In genomic region chr4:41665009-41665675, GRCm38 (mm10) we compare ENCODE assay signal across 9 mouse cellular contexts. TPM values are rescaled to one million over a fixed set of nuclear protein-coding genes. Genes with fewer than 3 reads are reported as not detected.
DNase-seq lines count a peak whose midpoint lies in the region; ATAC-seq lines count a peak whose summit lies in the region.
"Had no signal": no experiment of that assay in that cellular context is flagged by ENCODE, and none has a peak within 500 bp of the region (broad histone marks: within the 10 kb centered on the region; RNA-seq: fewer than 3 reads in every experiment).

No protein-coding gene starts in this region.

- peaks cover 7% of the 10 kb centered on the region; the same call in 1 of the 2 replicates for H3K4me1 ChIP-seq in megakaryocyte, embryonic 14.5 days
- peaks cover 54% of the 10 kb centered on the region for H3K4me1 ChIP-seq in kidney, embryonic 16.5 days (ENCODE audit: insufficient read depth, low read length)
- peaks cover 35% of the 10 kb centered on the region for H3K4me1 ChIP-seq in neural tube, embryonic 15.5 days

- WGBS in kidney, embryonic 16.5 days = 4% methylated on average over 6 of the region's 8 CpGs
- WGBS in neural tube, embryonic 15.5 days = 18% methylated on average over 7 of the region's 8 CpGs

- no peak for ATAC-seq in megakaryocyte, adult 5-6 weeks (ENCODE audit: poor library complexity, severe bottlenecking)
- peak; percentile 69 for ATAC-seq in kidney, embryonic 16.5 days (ENCODE audit: low FRiP score, low TSS enrichment)
- 0 out of 2 replicates have a peak, but pooled peaks have one; percentile 11 for ATAC-seq in neural tube, embryonic 15.5 days (ENCODE audit: low FRiP score)

- DNase-seq in adrenal gland, adult 2 months = peak; percentile 72
- no peak for DNase-seq in adrenal gland, adult 18-20 months (ENCODE audit: low spot score in 2 of 2)
- no peak for DNase-seq in layer of hippocampus, postnatal 10 days (ENCODE audit: low spot score in 2 of 2)
- DNase-seq in urinary bladder, postnatal 10 days (ENCODE audit: low spot score) = no peak

- no peaks in the 10 kb centered on the region for H3K36me3 ChIP-seq in megakaryocyte, embryonic 14.5 days (replicated peaks; ENCODE audit: low read length)
- H3K36me3 ChIP-seq in kidney, embryonic 16.5 days (ENCODE audit: insufficient read depth, low read length) = no peaks in the 10 kb centered on the region
- no peaks in the 10 kb centered on the region for H3K36me3 ChIP-seq in neural tube, embryonic 15.5 days

- peaks cover 72% of the 10 kb centered on the region for H3K27me3 ChIP-seq in megakaryocyte, embryonic 14.5 days (replicated peaks)
- 0 out of 2 replicates have a peak, but pooled peaks cover 6% of the 10 kb centered on the region for H3K27me3 ChIP-seq in kidney, embryonic 16.5 days (ENCODE audit: insufficient read depth, low read length)
- no peaks in the 10 kb centered on the region for H3K27me3 ChIP-seq in neural tube, embryonic 15.5 days (replicated peaks)

- H3K9ac ChIP-seq in kidney, embryonic 16.5 days (replicated peaks; ENCODE audit: low read length) = peak overlapping the region; percentile 49
- 0 out of 2 replicates have a peak overlapping the region, but pooled peaks have one; percentile 17 for H3K9ac ChIP-seq in neural tube, embryonic 15.5 days (replicated peaks)

- H3K4me3 ChIP-seq in megakaryocyte, embryonic 14.5 days (replicated peaks) = peak overlapping the region; percentile 31
- no peak overlapping the region for H3K4me3 ChIP-seq in kidney, embryonic 16.5 days (ENCODE audit: low read length)
- no peak overlapping the region for H3K4me3 ChIP-seq in neural tube, embryonic 15.5 days (replicated peaks)
- H3K4me3 ChIP-seq: erythroblast, embryonic 14.5 days had no signal

- no peaks in the 10 kb centered on the region for H3K9me3 ChIP-seq in megakaryocyte, embryonic 14.5 days
- no peaks in the 10 kb centered on the region for H3K9me3 ChIP-seq in kidney, embryonic 16.5 days (ENCODE audit: low read length)
- no peaks in the 10 kb centered on the region for H3K9me3 ChIP-seq in neural tube, embryonic 15.5 days (replicated peaks)

- H3K4me2 ChIP-seq in kidney, embryonic 16.5 days (replicated peaks; ENCODE audit: low read depth, low read length) = peak overlapping the region; percentile 25
- H3K4me2 ChIP-seq in neural tube, embryonic 15.5 days = no peak overlapping the region

- peak overlapping the region; percentile 87 for H3K27ac ChIP-seq in kidney, embryonic 16.5 days (ENCODE audit: low read length)
- H3K27ac ChIP-seq in neural tube, embryonic 15.5 days (replicated peaks) = no peak overlapping the region

RNA-seq across cellular contexts. Expression of gene Enho, which starts 25.0 kb away (rescaled TPM):
- total RNA-seq in adrenal gland, adult 2 months (2021) = 1 to 10 TPM; 2.9 to 4.6 TPM
- polyA plus RNA-seq in adrenal gland, adult 2 months (2012; rRNA removed) = 13.2 and 20.9 TPM in 2 replicates
- 1 to 10 TPM; 2.3 to 4.1 TPM for total RNA-seq in adrenal gland, adult 18-20 months (2021)
- 0.39 TPM in 1 of 2 replicates, not detected in the other for polyA plus RNA-seq in megakaryocyte, embryonic 14.5 days (2012; ENCODE audit: insufficient read depth, low replicate concordance)
- total RNA-seq in megakaryocyte, adult 5-6 weeks (2015) = not detected in 2 replicates
- not detected in 2 replicates for total RNA-seq in megakaryocyte, adult 5-6 weeks (2017)
- polyA plus RNA-seq in kidney, embryonic 16.5 days (2015; fragmentation: Nextera tagmentation; extraction: Ambion mirVana) = 18.9 and 23.5 TPM in 2 replicates
- 89.8 and 111 TPM in 2 replicates for polyA plus RNA-seq in neural tube, embryonic 15.5 days (2015; fragmentation: Nextera tagmentation; extraction: Ambion mirVana)
- total RNA-seq in layer of hippocampus, postnatal 10 days (2021) = 10 to 100 TPM; 63.4 to 66.5 TPM

RNA-seq across cellular contexts. Expression of gene Cntfr, which starts 31.7 kb away (rescaled TPM):
- 10 to 100 TPM; 37.6 to 62.3 TPM for total RNA-seq in adrenal gland, adult 2 months (2021)
- polyA plus RNA-seq in adrenal gland, adult 2 months (2012; rRNA removed) = 70.6 and 72.3 TPM in 2 replicates
- total RNA-seq in adrenal gland, adult 18-20 months (2021) = 10 to 100 TPM; 36.2 to 36.6 TPM
- polyA plus RNA-seq in megakaryocyte, embryonic 14.5 days (2012; ENCODE audit: insufficient read depth, low replicate concordance) = 3.6 and 10.6 TPM in 2 replicates
- not detected in 2 replicates for total RNA-seq in megakaryocyte, adult 5-6 weeks (2015)
- total RNA-seq in megakaryocyte, adult 5-6 weeks (2017) = not detected in 2 replicates
- 18.8 and 22.8 TPM in 2 replicates for polyA plus RNA-seq in kidney, embryonic 16.5 days (2015; fragmentation: Nextera tagmentation; extraction: Ambion mirVana)
- 23.1 and 27.2 TPM in 2 replicates for polyA plus RNA-seq in neural tube, embryonic 15.5 days (2015; fragmentation: Nextera tagmentation; extraction: Ambion mirVana)
- 10 to 100 TPM; 64.7 to 65.0 TPM for total RNA-seq in layer of hippocampus, postnatal 10 days (2021)
- polyA plus RNA-seq: erythroblast, embryonic 14.5 days had no signal

RNA-seq across cellular contexts. Expression of gene Il11ra1, which starts 34.6 kb away (rescaled TPM):
- total RNA-seq in adrenal gland, adult 2 months (2021) = 10 to 100 TPM; 53.0 to 90.8 TPM
- 198 and 290 TPM in 2 replicates for polyA plus RNA-seq in adrenal gland, adult 2 months (2012; rRNA removed)
- total RNA-seq in adrenal gland, adult 18-20 months (2021) = 10 to 100 TPM; 83.8 to 95.0 TPM
- 2.2 and 3.9 TPM in 2 replicates for polyA plus RNA-seq in megakaryocyte, embryonic 14.5 days (2012; ENCODE audit: insufficient read depth, low replicate concordance)
- 12.9 and 13.4 TPM in 2 replicates for total RNA-seq in megakaryocyte, adult 5-6 weeks (2015)
- 50.2 and 52.1 TPM in 2 replicates for total RNA-seq in megakaryocyte, adult 5-6 weeks (2017)
- 168 and 184 TPM in 2 replicates for polyA plus RNA-seq in kidney, embryonic 16.5 days (2015; fragmentation: Nextera tagmentation; extraction: Ambion mirVana)
- polyA plus RNA-seq in neural tube, embryonic 15.5 days (2015; fragmentation: Nextera tagmentation; extraction: Ambion mirVana) = 52.6 and 56.6 TPM in 2 replicates
- total RNA-seq in layer of hippocampus, postnatal 10 days (2021) = 10 to 100 TPM; 23.2 to 24.5 TPM

RNA-seq across cellular contexts. Expression of gene Rpp25l, which starts 48.2 kb away (rescaled TPM):
- total RNA-seq in adrenal gland, adult 2 months (2021) = 10 to 100 TPM; 31.0 to 38.6 TPM
- polyA plus RNA-seq in adrenal gland, adult 2 months (2012; rRNA removed) = 61.9 and 70.1 TPM in 2 replicates
- 10 to 100 TPM; 34.3 to 37.0 TPM for total RNA-seq in adrenal gland, adult 18-20 months (2021)
- polyA plus RNA-seq in megakaryocyte, embryonic 14.5 days (2012; ENCODE audit: insufficient read depth, low replicate concordance) = 51.7 and 76.8 TPM in 2 replicates
- 15.8 and 18.2 TPM in 2 replicates for total RNA-seq in megakaryocyte, adult 5-6 weeks (2015)
- 15.5 and 26.2 TPM in 2 replicates for total RNA-seq in megakaryocyte, adult 5-6 weeks (2017)
- 76.0 and 84.9 TPM in 2 replicates for polyA plus RNA-seq in kidney, embryonic 16.5 days (2015; fragmentation: Nextera tagmentation; extraction: Ambion mirVana)
- polyA plus RNA-seq in neural tube, embryonic 15.5 days (2015; fragmentation: Nextera tagmentation; extraction: Ambion mirVana) = 59.3 and 61.1 TPM in 2 replicates
- 10 to 100 TPM; 27.7 to 34.4 TPM for total RNA-seq in layer of hippocampus, postnatal 10 days (2021)

RNA-seq across cellular contexts. Expression of gene Dctn3, which starts 57.8 kb away (rescaled TPM):
- 100 to 1,000 TPM; 105 to 128 TPM for total RNA-seq in adrenal gland, adult 2 months (2021)
- 51.7 and 60.7 TPM in 2 replicates for polyA plus RNA-seq in adrenal gland, adult 2 months (2012; rRNA removed)
- total RNA-seq in adrenal gland, adult 18-20 months (2021) = 100 to 1,000 TPM; 115 to 123 TPM
- polyA plus RNA-seq in megakaryocyte, embryonic 14.5 days (2012; ENCODE audit: insufficient read depth, low replicate concordance) = 22.2 and 369 TPM in 2 replicates
- 80.5 and 92.2 TPM in 2 replicates for total RNA-seq in megakaryocyte, adult 5-6 weeks (2015)
- total RNA-seq in megakaryocyte, adult 5-6 weeks (2017) = 73.5 and 100 TPM in 2 replicates
- 137 and 149 TPM in 2 replicates for polyA plus RNA-seq in kidney, embryonic 16.5 days (2015; fragmentation: Nextera tagmentation; extraction: Ambion mirVana)
- polyA plus RNA-seq in neural tube, embryonic 15.5 days (2015; fragmentation: Nextera tagmentation; extraction: Ambion mirVana) = 271 and 320 TPM in 2 replicates
- 100 to 1,000 TPM; 142 to 158 TPM for total RNA-seq in layer of hippocampus, postnatal 10 days (2021)

Comparison
In these comparisons a context has a peak if more than half of its experiments do, and no peak if none do; other contexts are left out.
1. RNA of gene Enho, which starts 25.0 kb away (total RNA-seq): 63.4 to 66.5 TPM in layer of hippocampus, postnatal 10 days; 2.9 to 4.6 TPM in adrenal gland, adult 2 months, 2.3 to 4.1 TPM in adrenal gland, adult 18-20 months and not detected in megakaryocyte, adult 5-6 weeks; every median in the first group is over 10 times any median in the second.
2. RNA of gene Cntfr, which starts 31.7 kb away (total RNA-seq): 64.7 to 65.0 TPM in layer of hippocampus, postnatal 10 days, 37.6 to 62.3 TPM in adrenal gland, adult 2 months and 36.2 to 36.6 TPM in adrenal gland, adult 18-20 months; not detected in megakaryocyte, adult 5-6 weeks; every median in the first group is over 10 times any median in the second.